Mouse (Mus musculus): ENCODE measurements around the gene Usp7. TPM values are rescaled to one million over a fixed set of nuclear protein-coding genes. Genes with fewer than 3 reads are reported as not detected.
A peak's percentile ranks its signal among the peaks of the same experiment; 100 is the strongest.

Gene Usp7
- polyA plus RNA-seq, 1 experiment from 2014 or later: 84.2 TPM

DNA sequence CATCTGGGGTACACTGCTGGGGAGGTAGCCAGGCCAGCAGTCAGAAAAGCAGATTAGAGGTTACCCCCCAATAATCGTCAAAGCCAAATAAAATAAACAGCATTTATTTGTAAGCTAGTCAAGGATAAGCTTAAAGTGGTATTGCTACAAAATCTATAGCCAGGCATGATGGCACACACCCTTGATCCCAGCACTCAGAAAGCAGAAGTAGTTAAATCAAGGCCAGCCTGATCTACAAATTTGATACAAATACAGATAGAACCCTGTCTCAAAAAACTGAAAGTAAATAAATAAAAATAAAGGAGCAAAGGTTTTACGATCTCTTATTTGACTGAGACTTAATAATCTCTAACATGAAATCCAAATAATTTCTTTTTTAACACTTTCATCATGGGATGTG is 66.3 kb downstream of the Usp7 start:
- CTCF ChIA-PET: interaction anchor here (0.7 kb wide), 1 partner anchor 8 kb away, joined by 3 read pairs; no protein-coding TSS in a partner anchor
- H3K27me3 ChIP-seq: no peaks in the 10 kb centered on the region
- POLR2A ChIA-PET: no interaction called here
- no peak for TF ChIP-seq CTCF (IDR thresholded peaks at IDR 0.05)
- no peak for DNase-seq (ENCODE audit: low read depth, low spot score)
- in situ Hi-C loops (cut with MboI; ENCODE audit: low pct_unique_long_range_greater_than_20kb): no loop called here
- no peak for ATAC-seq

DNA sequence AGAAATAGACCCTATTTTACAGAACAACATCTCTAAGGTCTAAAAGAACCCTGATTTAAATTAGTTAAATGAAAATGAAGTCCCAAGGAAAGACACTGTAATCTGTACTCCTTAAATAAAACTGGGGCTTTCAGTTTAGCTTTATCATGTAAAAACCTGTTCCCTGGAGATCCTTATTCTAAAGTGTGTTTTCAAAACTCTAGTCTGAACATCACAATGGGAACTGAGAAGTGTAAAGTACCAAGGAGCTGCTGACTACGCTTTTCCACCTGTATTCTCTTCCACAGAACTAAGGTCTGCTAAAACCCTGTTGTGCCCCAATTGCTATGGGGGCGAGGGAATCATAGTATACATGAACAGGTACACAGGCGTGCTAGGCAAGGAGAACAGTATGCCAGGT is 68.1 kb downstream of the Usp7 start:
- CTCF ChIA-PET: no interaction called here
- ATAC-seq (no peak), DNase-seq (ENCODE audit: low read depth, low spot score) (no peak)
- TF ChIP-seq CTCF (IDR thresholded peaks at IDR 0.05): no peak
- H3K27me3 ChIP-seq: no peaks in the 10 kb centered on the region
- in situ Hi-C loops (cut with MboI; ENCODE audit: low pct_unique_long_range_greater_than_20kb): no loop called here
- POLR2A ChIA-PET: no interaction called here

DNA sequence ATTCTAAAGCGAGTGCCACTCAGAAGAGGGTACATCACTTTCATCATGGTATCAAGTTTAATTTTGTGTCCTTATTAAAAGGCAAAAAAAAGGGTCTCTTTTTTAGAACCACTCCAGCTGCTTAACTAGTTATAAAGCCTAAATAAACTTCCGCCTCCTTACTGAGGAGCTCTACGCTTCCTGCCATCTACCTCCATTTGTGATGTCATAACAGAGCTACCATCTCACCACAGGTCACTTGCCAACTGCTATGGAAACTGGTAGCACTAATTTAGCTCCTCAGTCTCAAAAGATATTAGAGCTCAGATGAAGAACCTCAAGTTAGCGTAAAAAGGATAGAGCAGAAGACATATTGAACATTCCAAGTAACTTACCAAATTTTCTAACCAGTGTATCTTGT is 71.7 kb downstream of the Usp7 start:
- TF ChIP-seq CTCF (IDR thresholded peaks at IDR 0.05): no peak
- ChIA-PET CTCF (interaction anchor here (0.7 to 2.3 kb wide), 3 partner anchors 13 to 34 kb away, joined by 3 to 8 read pairs (median 4); no protein-coding TSS in a partner anchor), POLR2A (interaction anchor here (0.6 kb wide), 1 partner anchor 83 kb away, joined by 4 read pairs; no protein-coding TSS in a partner anchor)
- ATAC-seq (no peak), DNase-seq (ENCODE audit: low read depth, low spot score) (no peak)
- H3K27me3 ChIP-seq: no peaks in the 10 kb centered on the region
- in situ Hi-C loops (cut with MboI; ENCODE audit: low pct_unique_long_range_greater_than_20kb): no loop called here

DNA sequence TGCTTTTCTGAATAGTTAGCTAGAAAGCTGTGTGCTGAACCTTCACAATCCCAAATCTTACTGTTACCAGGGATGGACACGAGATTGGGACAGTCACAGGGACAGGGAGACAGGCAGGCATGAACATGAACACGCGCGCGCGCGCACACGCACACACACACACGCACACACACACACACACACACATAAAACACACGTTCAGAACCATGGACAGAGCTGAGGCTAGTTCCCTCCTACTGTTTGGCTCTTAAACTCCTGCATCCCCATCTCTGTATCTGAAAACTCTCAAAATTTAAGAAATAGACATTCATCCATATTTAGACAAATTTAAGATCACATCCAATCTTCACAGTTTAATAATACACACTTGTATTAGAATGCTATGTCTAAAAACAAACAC is 74.4 kb downstream of the Usp7 start:
- in situ Hi-C loops (cut with MboI; ENCODE audit: low pct_unique_long_range_greater_than_20kb): no loop called here
- no peak for TF ChIP-seq CTCF (IDR thresholded peaks at IDR 0.05)
- no peak for DNase-seq (ENCODE audit: low read depth, low spot score)
- H3K27me3 ChIP-seq: no peaks in the 10 kb centered on the region
- ChIA-PET POLR2A (no interaction called here), CTCF (interaction anchor here (1.2 kb wide), 1 partner anchor 9 kb away, joined by 3 read pairs; no protein-coding TSS in a partner anchor)
- no peak for ATAC-seq

DNA sequence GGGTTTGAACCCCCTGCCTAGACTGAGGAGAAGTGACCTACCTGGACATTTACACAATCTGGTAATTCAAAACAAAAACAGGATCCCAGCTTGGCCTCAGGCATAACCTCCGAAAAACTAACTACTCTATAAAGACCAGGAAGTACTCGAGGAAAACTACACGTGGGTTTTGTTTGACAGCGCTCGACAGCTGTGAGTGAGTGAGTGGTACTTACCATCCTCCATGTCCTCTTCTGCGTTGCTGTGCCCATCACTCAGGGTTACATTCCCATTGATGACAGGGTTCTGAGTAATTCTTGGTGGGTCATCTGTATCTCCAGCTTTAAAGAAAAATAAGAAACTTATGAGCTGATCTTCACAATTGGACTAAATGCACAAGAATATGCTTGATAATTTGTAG is 75.8 kb downstream of the Usp7 start:
- POLR2A ChIA-PET: interaction anchor here (0.6 kb wide), 1 partner anchor 39 kb away, joined by 3 read pairs; no protein-coding TSS in a partner anchor
- ATAC-seq: no peak

DNA sequence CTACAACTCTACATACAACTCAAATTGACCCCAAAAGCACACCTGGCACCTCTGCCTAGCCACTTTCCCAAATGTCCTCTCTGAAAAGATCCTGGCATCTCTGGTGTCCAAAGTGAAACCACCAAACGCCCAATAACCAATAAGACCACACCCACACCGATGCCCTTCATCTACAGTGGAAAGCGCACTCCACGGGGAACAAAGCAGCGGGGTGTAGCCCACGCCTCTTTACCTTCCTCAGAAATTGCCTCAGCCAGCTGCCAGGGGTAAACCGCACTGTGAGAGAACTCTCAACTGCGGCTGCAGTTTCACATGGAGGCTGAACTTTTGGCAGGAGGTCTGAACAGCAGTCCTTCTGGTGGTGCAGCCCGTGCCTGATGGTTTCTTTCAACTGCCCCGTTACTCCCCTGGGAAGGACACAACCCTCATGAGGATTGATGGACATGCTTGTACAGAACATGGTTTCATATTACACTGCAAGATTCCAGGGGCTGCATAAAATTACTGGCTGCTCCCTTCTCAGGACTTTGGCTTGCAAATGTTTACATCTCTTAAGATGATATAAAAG is 76.5 kb downstream of the Usp7 start:
- no peak for ATAC-seq
- no peaks in the 10 kb centered on the region for H3K27me3 ChIP-seq
- no peak for DNase-seq (ENCODE audit: low read depth, low spot score)
- ChIA-PET POLR2A (no interaction called here), CTCF (no interaction called here)
- TF ChIP-seq CTCF (IDR thresholded peaks at IDR 0.05): no peak
- in situ Hi-C loops (cut with MboI; ENCODE audit: low pct_unique_long_range_greater_than_20kb): no loop called here

More for the DNA sequence above, 75.8 kb downstream of the Usp7 start:
- no peak for TF ChIP-seq CTCF (IDR thresholded peaks at IDR 0.05)
- in situ Hi-C loops (cut with MboI; ENCODE audit: low pct_unique_long_range_greater_than_20kb): no loop called here
- DNase-seq (ENCODE audit: low read depth, low spot score): no peak
- CTCF ChIA-PET: no interaction called here
- no peaks in the 10 kb centered on the region for H3K27me3 ChIP-seq

DNA sequence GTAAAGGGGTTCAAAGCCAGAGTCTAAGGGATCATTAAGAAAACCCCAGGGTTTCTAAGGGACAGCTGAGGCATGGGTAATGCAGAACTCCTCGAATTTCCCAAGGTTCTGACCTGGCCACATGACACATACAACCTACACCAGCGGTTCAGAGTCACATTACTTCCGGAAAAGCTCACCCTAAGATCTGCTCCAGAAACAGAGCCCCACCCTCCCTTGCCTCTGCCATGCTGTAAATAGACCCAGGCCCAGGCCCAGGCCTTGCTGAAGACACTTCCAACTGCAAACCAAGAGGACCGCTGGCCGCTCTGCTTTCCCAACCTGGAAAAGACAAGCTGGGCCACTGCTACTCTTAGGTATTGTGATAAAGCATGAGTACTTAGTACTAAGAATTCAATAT is 77.3 kb downstream of the Usp7 start:
- H3K27me3 ChIP-seq: no peaks in the 10 kb centered on the region
- TF ChIP-seq CTCF (IDR thresholded peaks at IDR 0.05): no peak
- CTCF ChIA-PET: no interaction called here
- POLR2A ChIA-PET: no interaction called here
- ATAC-seq (no peak), DNase-seq (ENCODE audit: low read depth, low spot score) (no peak)
- in situ Hi-C loops (cut with MboI; ENCODE audit: low pct_unique_long_range_greater_than_20kb): no loop called here

DNA sequence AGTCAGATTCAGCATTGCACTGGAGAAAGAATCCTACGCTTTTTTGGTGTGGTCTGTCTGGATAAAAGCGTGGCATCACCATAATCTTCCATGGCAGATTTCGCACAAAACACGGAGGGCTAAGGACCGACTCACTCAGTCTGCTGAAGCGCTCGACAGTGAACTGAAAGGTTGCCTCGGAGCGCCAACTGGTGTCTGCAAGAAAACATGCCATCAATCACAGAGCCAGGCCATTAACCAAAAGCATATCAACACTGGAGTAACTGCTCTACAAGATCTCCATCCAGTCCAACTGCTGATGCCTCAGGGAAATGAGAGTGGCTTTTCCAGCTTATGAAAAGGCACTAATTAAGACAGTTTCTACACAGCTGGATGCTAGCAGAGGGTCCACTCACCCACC is 80.1 kb downstream of the Usp7 start:
- ChIA-PET POLR2A (no interaction called here), CTCF (no interaction called here)
- no peaks in the 10 kb centered on the region for H3K27me3 ChIP-seq
- in situ Hi-C loops (cut with MboI; ENCODE audit: low pct_unique_long_range_greater_than_20kb): no loop called here
- no peak for DNase-seq (ENCODE audit: low read depth, low spot score)
- no peak for ATAC-seq
- TF ChIP-seq CTCF (IDR thresholded peaks at IDR 0.05): no peak

DNA sequence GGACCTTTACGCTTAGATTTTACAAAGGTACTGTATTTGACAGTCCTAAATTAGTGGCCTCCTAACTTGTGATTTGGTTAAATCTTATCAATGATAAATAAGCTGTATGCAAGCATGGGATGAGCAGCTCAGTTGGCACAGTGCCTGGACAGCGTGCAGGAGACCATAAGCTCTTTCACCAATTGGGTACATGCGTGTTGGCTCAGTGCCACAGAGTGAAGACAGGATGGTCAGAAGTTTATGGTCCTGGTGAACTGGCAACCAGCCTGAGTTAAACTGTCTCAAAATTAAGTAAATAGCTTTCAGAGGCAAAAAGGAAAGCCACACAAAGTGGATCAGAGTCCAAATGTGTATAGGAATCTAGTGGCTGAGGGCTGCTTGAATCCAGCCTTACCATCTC is 91.5 kb downstream of the Usp7 start:
- no peak for TF ChIP-seq CTCF (IDR thresholded peaks at IDR 0.05)
- H3K27me3 ChIP-seq: no peaks in the 10 kb centered on the region
- ATAC-seq (no peak), DNase-seq (ENCODE audit: low read depth, low spot score) (peak; percentile 51)
- in situ Hi-C loops (cut with MboI; ENCODE audit: low pct_unique_long_range_greater_than_20kb): no loop called here
- CTCF ChIA-PET: interaction anchor here (0.9 to 1.2 kb wide), 3 partner anchors 15 to 68 kb away, joined by 3 to 4 read pairs (median 3); no protein-coding TSS in a partner anchor
- POLR2A ChIA-PET: interaction anchor here (0.9 kb wide), 1 partner anchor 29 kb away, joined by 3 read pairs; the partner anchor contains the start of gene Carhsp1

DNA sequence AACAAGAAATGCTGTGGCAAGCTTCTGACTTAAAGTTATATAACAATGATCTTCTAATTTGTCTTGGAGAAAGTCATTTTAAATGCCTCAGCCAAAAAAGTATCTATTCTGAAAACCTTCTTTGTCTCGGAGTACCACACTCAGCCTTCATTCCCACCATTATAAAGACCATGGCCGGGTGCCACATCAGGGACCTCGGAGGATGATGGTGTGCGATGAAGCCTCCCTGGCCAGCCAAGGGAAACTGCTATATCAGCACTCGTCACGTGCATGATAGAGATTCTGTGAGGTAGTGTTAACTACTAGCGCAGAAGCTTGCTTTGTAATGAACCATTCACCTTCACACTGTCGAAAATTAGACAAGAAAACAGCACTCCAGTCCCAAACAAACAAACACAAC is 92.6 kb downstream of the Usp7 start:
- ATAC-seq (no peak), DNase-seq (ENCODE audit: low read depth, low spot score) (no peak)
- ChIA-PET POLR2A (interaction anchor here (0.9 to 1.1 kb wide), 2 partner anchors 10 to 27 kb away, joined by 3 to 4 read pairs; partner anchors contain the start of gene Carhsp1), CTCF (interaction anchor here (1.0 to 1.2 kb wide), 2 partner anchors 14 to 69 kb away, joined by 3 read pairs; no protein-coding TSS in a partner anchor)
- in situ Hi-C loops (cut with MboI; ENCODE audit: low pct_unique_long_range_greater_than_20kb): no loop called here
- H3K27me3 ChIP-seq: no peaks in the 10 kb centered on the region
- TF ChIP-seq CTCF (IDR thresholded peaks at IDR 0.05): no peak

DNA sequence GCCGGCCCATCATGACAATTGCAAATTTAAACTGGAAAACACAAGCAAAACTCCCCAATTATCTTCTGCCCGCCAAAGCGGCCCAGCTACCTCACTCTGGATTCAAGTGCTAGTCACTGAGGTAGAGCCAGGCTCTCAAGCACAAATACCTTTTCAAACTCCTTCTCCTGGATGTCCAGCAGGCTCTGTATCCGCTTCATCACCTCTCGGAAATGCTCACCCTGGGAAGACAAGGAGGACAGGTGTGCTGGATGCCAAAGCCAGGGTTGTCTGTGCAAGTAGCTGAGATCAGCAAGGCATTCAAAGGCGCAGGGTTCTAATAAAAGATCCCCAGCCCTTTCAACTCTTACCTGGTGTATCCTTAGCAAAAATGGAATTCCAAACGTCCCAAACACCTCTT is 100.9 kb downstream of the Usp7 start:
- no peak for TF ChIP-seq CTCF (IDR thresholded peaks at IDR 0.05)
- DNase-seq (ENCODE audit: low read depth, low spot score) (no peak), ATAC-seq (no peak)
- no peaks in the 10 kb centered on the region for H3K27me3 ChIP-seq
- ChIA-PET POLR2A (no interaction called here), CTCF (no interaction called here)
- in situ Hi-C loops (cut with MboI; ENCODE audit: low pct_unique_long_range_greater_than_20kb): no loop called here

All from Patski (cell line).